Mouse (Mus musculus) G1E (cell line): Measurements from ENCODE around the gene Rflnb.

Experiments
- CTCF ChIP-seq: IDR thresholded peaks from 2 replicates; pipeline ENCODE4 v1.5.1; 2012; ENCODE audit warnings: low read depth, low read length, inconsistent platforms, mixed read lengths
- GATA1 ChIP-seq: IDR thresholded peaks from 2 replicates; pipeline ENCODE4 v1.6.1; 2012; ENCODE audit warnings: borderline replicate concordance, low read length, inconsistent platforms, mixed read lengths

GRCm38 (mm10) chr11:76039271-76040053 lies 11.9 kb upstream of the Rflnb start:
- no peak for TF ChIP-seq CTCF
- TF ChIP-seq GATA1 = no peak
